Mouse (Mus musculus): ENCODE results near the gene Pnkd.
A peak's percentile ranks its signal among the peaks of the same experiment; 100 is the strongest.
"Not testable (repeated sequence)": the region's sequence is repeated elsewhere in the genome, so short reads cannot be mapped to it uniquely, and the experiment has no call there.

Pnkd gene

GRCm38 (mm10) chr1:74390287-74390906 is 105.7 kb downstream of the Pnkd start:
- DNase-seq (ENCODE audit: low read depth) = peak; percentile 83

GRCm38 (mm10) chr1:74390924-74391748 is 106.4 kb downstream of the Pnkd start, which contains the start of gene Ctdsp1:
Ctdsp1 (plus strand) TSS chr1:74391509.
- DNase-seq (ENCODE audit: low read depth) = peak; percentile 87

- DNase-seq (ENCODE audit: low read depth) = no peak
Observed at GRCm38 (mm10) chr1:74391844-74392441, 107.2 kb downstream of the Pnkd start.

- no peak for DNase-seq (ENCODE audit: low read depth)
Observed at GRCm38 (mm10) chr1:74392446-74392994, 107.8 kb downstream of the Pnkd start.

- DNase-seq (ENCODE audit: low read depth) = no peak
Observed at GRCm38 (mm10) chr1:74393010-74393409, 108.3 kb downstream of the Pnkd start.

- DNase-seq (ENCODE audit: low read depth) = no peak
Observed at GRCm38 (mm10) chr1:74393697-74394096, 109.0 kb downstream of the Pnkd start.

- DNase-seq (ENCODE audit: low read depth) = no peak
Observed at GRCm38 (mm10) chr1:74394311-74394710, 109.6 kb downstream of the Pnkd start.

- DNase-seq (ENCODE audit: low read depth) = no peak
Observed at GRCm38 (mm10) chr1:74394858-74395257, 110.1 kb downstream of the Pnkd start.

GRCm38 (mm10) chr1:74395290-74395689 is 110.6 kb downstream of the Pnkd start:
- DNase-seq (ENCODE audit: low read depth) = no peak

- not testable (repeated sequence) for DNase-seq (ENCODE audit: low read depth)
Observed at GRCm38 (mm10) chr1:74396456-74397222, 111.9 kb downstream of the Pnkd start.

- DNase-seq (ENCODE audit: low read depth) = peak; percentile 95
Observed at GRCm38 (mm10) chr1:74397268-74397918, 112.7 kb downstream of the Pnkd start.

- no peak for DNase-seq (ENCODE audit: low read depth)
Observed at GRCm38 (mm10) chr1:74397919-74398451, 113.3 kb downstream of the Pnkd start.

DNA sequence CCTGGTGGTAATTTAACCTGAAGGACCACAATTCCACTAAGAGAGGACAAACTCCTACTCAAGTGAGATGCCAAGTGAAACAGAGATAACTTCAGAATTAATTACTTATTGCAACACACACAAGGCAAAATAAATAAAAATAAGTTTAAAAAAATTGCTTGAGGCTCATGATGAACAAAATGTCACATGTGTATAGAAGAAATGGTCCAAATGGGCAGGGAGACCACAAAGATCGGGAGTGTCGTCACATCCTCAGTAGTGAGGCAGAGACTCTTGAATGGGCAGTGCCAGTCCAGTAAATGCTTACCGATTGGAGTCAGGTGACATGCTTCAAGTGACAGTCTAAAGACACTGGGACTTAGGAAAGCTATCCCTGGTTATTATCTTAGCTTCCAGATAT is 115.8 kb downstream of the Pnkd start:
- DNase-seq (ENCODE audit: low read depth) = no peak

- DNase-seq (ENCODE audit: low read depth) = no peak
Observed at GRCm38 (mm10) chr1:74401015-74401702, 116.4 kb downstream of the Pnkd start.
